Mouse (Mus musculus) T-helper 2 cell (primary cell): ENCODE measurements around the gene Rhox8.
"Not testable (repeated sequence)": the region's sequence is repeated elsewhere in the genome, so short reads cannot be mapped to it uniquely, and the experiment has no call there.

Experiments used
- in situ Hi-C: fragments of 300-600 bp; cut with MboI, MseI; formaldehyde crosslinking; loops from one replicate; pipeline ENCODE4 v1.15.1; 2025; ENCODE audit warnings: high pct_unique_total_duplicates

The Rhox8 gene

GRCm38 (mm10) chrX:37878844-37879243, at the start of gene Rhox8:
TSS of gene Rhox8 (minus strand) at chrX:37878944.
- in situ Hi-C loops = no loop called here

DNA sequence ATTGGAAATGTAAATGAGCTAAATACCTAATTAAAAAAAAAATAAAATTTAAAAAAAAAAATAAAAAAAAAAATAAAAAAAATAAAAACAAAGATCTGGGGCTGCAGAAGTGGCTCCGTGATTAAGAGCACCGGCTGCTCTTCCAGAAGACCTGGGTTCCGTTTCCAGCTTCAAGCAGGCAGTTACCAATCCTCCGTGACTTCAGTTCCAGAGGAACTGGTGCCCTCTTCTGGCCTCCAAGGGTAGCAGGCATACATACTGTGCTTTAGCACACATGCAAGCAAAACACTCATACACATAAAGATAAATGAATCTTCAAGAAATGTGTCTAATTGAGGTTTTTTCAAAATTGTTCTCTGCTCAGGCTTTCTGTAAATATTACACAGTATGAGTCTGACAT, 37.6 kb upstream of the Rhox8 start:
- in situ Hi-C loops = no loop called here

DNA sequence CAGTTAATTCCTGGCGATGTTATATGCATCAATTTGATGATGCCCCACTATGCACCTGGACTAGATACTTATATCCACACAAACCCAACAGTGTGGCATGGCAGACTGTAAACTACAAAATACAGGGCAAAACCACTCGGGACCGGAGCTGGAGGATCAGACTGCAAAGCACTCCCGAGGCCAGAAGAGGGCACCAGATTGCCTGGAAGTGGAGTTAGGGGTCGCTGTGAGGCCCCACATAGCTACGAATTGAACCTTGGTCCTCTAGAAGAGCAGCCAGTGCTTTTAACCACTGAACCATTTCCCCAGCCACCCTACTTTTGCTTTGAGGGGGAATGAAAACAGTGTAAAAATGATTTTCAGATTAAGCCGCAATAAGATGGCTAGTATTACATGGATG, 29.8 kb upstream of the Rhox8 start:
- in situ Hi-C loops = no loop called here

- in situ Hi-C loops = loop anchor here (5.0 kb wide), 1 partner anchor 76 kb away; the partner anchor contains the start of gene Rhox6
Measured at GRCm38 (mm10) chrX:37903727-37904126, 25.0 kb upstream of the Rhox8 start.

GRCm38 (mm10) chrX:37901670-37902069, 22.9 kb upstream of the Rhox8 start, which contains the start of gene Rhox9:
TSS of gene Rhox9 (minus strand) at chrX:37901770.
- in situ Hi-C loops = loop anchor here (5.0 kb wide), 1 partner anchor 74 kb away; the partner anchor contains the start of gene Rhox6

- in situ Hi-C loops = not testable (repeated sequence)
Measured at GRCm38 (mm10) chrX:37897132-37897531, 18.4 kb upstream of the Rhox8 start, which contains the start of gene Rhox7b. TSS of gene Rhox7b (minus strand) at chrX:37897232.

DNA sequence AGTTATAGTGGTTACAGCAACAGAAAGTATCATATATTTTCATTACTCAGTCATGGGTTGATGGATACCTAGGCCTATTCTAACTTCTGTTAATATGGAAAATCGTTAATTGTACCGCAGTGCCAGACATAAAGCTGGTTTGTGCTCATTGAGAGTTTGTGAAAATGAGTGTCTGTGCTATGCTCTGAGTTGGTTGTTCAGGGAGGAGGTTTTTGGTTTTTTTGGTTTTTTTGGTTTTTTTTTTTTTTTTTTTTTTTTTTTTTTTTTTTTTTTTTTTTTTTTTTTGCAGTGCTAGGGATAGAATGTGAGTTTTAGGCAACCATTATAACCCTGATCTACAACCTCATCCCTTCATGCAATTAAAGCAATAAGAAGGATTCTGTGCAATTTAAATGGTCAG, 7.1 kb downstream of the Rhox8 start:
- in situ Hi-C loops = no loop called here

DNA sequence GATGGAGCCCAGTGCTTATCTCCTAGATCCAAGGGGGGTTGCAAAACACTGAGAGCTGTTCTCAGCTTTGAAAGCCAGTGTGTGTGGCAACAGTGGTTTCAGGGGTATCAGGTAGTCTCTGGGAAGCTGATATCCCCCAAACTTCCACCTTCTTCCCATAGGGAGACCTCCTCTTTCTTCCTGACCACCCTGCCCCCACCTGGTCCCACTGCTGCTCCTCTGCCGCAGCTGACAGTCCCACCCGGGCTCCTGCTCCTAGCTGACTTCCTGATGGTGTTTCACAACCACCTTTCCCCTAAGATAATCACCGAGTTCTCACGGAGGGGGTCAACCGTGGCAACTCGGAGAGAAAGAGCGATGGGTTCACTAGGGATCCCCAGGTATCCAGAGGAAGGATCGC, 47.4 kb downstream of the Rhox8 start, which contains the start of gene Rhox7a:
Rhox7a (plus strand) TSS at position 301 of the 400 bp plus-strand sequence.
- in situ Hi-C loops = not testable (repeated sequence)

GRCm38 (mm10) chrX:37826610-37827009, 52.1 kb downstream of the Rhox8 start, which contains the start of gene Rhox6:
TSS of gene Rhox6 (plus strand) at chrX:37826910.
- in situ Hi-C loops = loop anchor here (5.0 kb wide), 1 partner anchor 76 kb away; the partner anchor contains the start of gene Rhox9
